Mouse (Mus musculus) heart, embryonic 14.5 days (tissue): ENCODE results near the gene Efcab11. TPM values are rescaled to one million over a fixed set of nuclear protein-coding genes. Genes with fewer than 3 reads are reported as not detected.
"Not testable (repeated sequence)": the region's sequence is repeated elsewhere in the genome, so short reads cannot be mapped to it uniquely, and the experiment has no call there.

ENCODE experiments used
- ATAC-seq: fragments of 200-750 bp; cut with Nextera tagmentation; 2 replicates; pipeline ENCODE4 v1.8.0; 2017; ENCODE audit warnings: low read depth, moderate TSS enrichment; ENCODE audit not compliant: insufficient number of reproducible peaks, insufficient read depth, low FRiP score
- H3K27ac ChIP-seq, 2 experiments: fragments of 200-500 bp in 1 of 2; fragments of 300-500 bp in 1 of 2; sonication (generic) in 1 of 2; replicated peaks in 1 of 2; 2 replicates each; pipeline ENCODE4 v1.5.1; 2012 to 2014; ENCODE audit warnings: low read depth in 2 of 2, low read length in 2 of 2, control low read depth in 1 of 2, mild to moderate bottlenecking in 1 of 2, mixed read lengths in 1 of 2; ENCODE audit not compliant: control insufficient read depth in 1 of 2, insufficient read depth in 1 of 2
- H3K27me3 ChIP-seq: fragments of 300-500 bp; sonication (generic); 2 replicates; pipeline ENCODE4 v1.6.1; 2014; ENCODE audit warnings: mild to moderate bottlenecking, low read length, control low read depth; ENCODE audit not compliant: control insufficient read depth, insufficient read depth
- H3K36me3 ChIP-seq: fragments of 300-500 bp; sonication (generic); 2 replicates; pipeline ENCODE4 v1.6.1; 2014; ENCODE audit warnings: mild to moderate bottlenecking, control low read depth, low read length, mixed read lengths; ENCODE audit not compliant: control insufficient read depth, insufficient read depth
- H3K4me1 ChIP-seq, 2 experiments: fragments of 200-500 bp in 1 of 2; fragments of 300-500 bp in 1 of 2; sonication (generic) in 1 of 2; 2 replicates each; pipeline ENCODE4 v1.6.1; 2012 to 2014; ENCODE audit warnings: low read length in 2 of 2, control low read depth in 1 of 2, mixed read lengths in 1 of 2; ENCODE audit not compliant: control insufficient read depth in 2 of 2, insufficient read depth in 2 of 2
- H3K4me2 ChIP-seq: fragments of 300-500 bp; sonication (generic); 2 replicates; pipeline ENCODE4 v1.6.1; 2014; ENCODE audit warnings: mild to moderate bottlenecking, low read length
- H3K4me3 ChIP-seq, 2 experiments: fragments of 200-500 bp in 1 of 2; fragments of 300-500 bp in 1 of 2; sonication (generic) in 1 of 2; 2 replicates each; pipeline ENCODE4 v1.5.1; 2012 to 2014; ENCODE audit warnings: low read length in 2 of 2, mild to moderate bottlenecking in 2 of 2, control low read depth in 1 of 2, low read depth in 1 of 2, moderate library complexity in 1 of 2; ENCODE audit not compliant: control insufficient read depth in 1 of 2, insufficient read depth in 1 of 2
- H3K9ac ChIP-seq: fragments of 300-500 bp; sonication (generic); 2 replicates; pipeline ENCODE4 v1.6.1; 2014; ENCODE audit warnings: mild to moderate bottlenecking, low read length
- H3K9me3 ChIP-seq: fragments of 300-500 bp; sonication (generic); 2 replicates; pipeline ENCODE4 v1.6.1; 2016; ENCODE audit warnings: low read length, control low read depth; ENCODE audit not compliant: control insufficient read depth
- WGBS: fragments of 180-500 bp; shearing (Covaris S2); extraction: QIAGEN DNeasy Blood & Tissue Kit; methylation state at CpG from one replicate; pipeline ENCODE4 v1.1.7; 2014; 5-methylcytosine and 5-hydroxymethylcytosine counted together
- polyA plus RNA-seq: library from polyadenylated mRNA; unstranded; fragments of >200 nt; fragmentation: Nextera tagmentation; extraction: Ambion mirVana; gene quantifications from 2 replicates; pipeline ENCODE4 v1.2.1, GENCODE M21; 2014

The Efcab11 gene
- polyA plus RNA-seq, 1 experiment from 2014 or later = 11.0 TPM

- not testable (repeated sequence) for H3K27me3 ChIP-seq, H3K9ac ChIP-seq, ATAC-seq, H3K4me1 ChIP-seq, H3K9me3 ChIP-seq, H3K36me3 ChIP-seq, H3K4me3 ChIP-seq, H3K4me2 ChIP-seq, H3K27ac ChIP-seq
- whole genome bisulfite sequencing = 89% methylated on average over 6 of the region's 7 CpGs
These were observed 77.5 kb downstream of the Efcab11 start for GRCm38 (mm10) chr12:99806741-99807140.

- H3K9ac ChIP-seq = no peak overlapping the region
- H3K27ac ChIP-seq = no peak overlapping the region
- no peak overlapping the region for H3K4me2 ChIP-seq
- no peaks in the 10 kb centered on the region for H3K36me3 ChIP-seq
- H3K4me3 ChIP-seq = no peak overlapping the region
- no peak for ATAC-seq
- 0 out of 2 replicates have a peak, but pooled peaks cover 2% of the 10 kb centered on the region for H3K9me3 ChIP-seq
- peaks cover 8 to 23% of the 10 kb centered on the region in 2 experiments for H3K4me1 ChIP-seq
- no peaks in the 10 kb centered on the region for H3K27me3 ChIP-seq
- 77% methylated on average over 2 of the region's 2 CpGs for whole genome bisulfite sequencing
These were observed 88.3 kb downstream of the Efcab11 start for GRCm38 (mm10) chr12:99795921-99796320.

- 71% methylated on average over 7 of the region's 7 CpGs for WGBS
These were observed 89.2 kb downstream of the Efcab11 start for GRCm38 (mm10) chr12:99794792-99795620.

GRCm38 (mm10) chr12:99794158-99794515 lies 90.1 kb downstream of the Efcab11 start:
- Histone ChIP-seq H3K27me3 (no peaks in the 10 kb centered on the region), H3K4me3 (no peak overlapping the region), H3K36me3 (no peaks in the 10 kb centered on the region), H3K27ac (0 out of 4 replicates have a peak overlapping the region, but pooled peaks of 1 of the 2 experiments have one; percentile 64), H3K4me1 (peaks cover 8 to 23% of the 10 kb centered on the region in 2 experiments), H3K4me2 (no peak overlapping the region), H3K9ac (no peak overlapping the region), H3K9me3 (0 out of 2 replicates have a peak, but pooled peaks cover 2% of the 10 kb centered on the region)
- ATAC-seq = no peak
- 73% methylated on average over 4 of the region's 4 CpGs for WGBS

More at GRCm38 (mm10) chr12:99794792-99795620, 89.2 kb downstream of the Efcab11 start:
- H3K9me3 ChIP-seq = 0 out of 2 replicates have a peak, but pooled peaks cover 2% of the 10 kb centered on the region
- no peak overlapping the region for H3K27ac ChIP-seq
- no peaks in the 10 kb centered on the region for H3K36me3 ChIP-seq
- ATAC-seq = no peak
- H3K4me1 ChIP-seq = peaks cover 8 to 23% of the 10 kb centered on the region in 2 experiments
- H3K4me2 ChIP-seq = no peak overlapping the region
- H3K4me3 ChIP-seq = no peak overlapping the region
- no peak overlapping the region for H3K9ac ChIP-seq
- H3K27me3 ChIP-seq = no peaks in the 10 kb centered on the region

GRCm38 (mm10) chr12:99793465-99794157 lies 90.6 kb downstream of the Efcab11 start:
- Histone ChIP-seq H3K4me2 (no peak overlapping the region; the same call in 1 of the 2 replicates), H3K4me1 (peaks cover 8 to 23% of the 10 kb centered on the region in 2 experiments), H3K4me3 (no peak overlapping the region), H3K9me3 (no peaks in the 10 kb centered on the region), H3K27ac (peak overlapping the region; percentile 48 to 64; a peak in 3 of 4 replicates), H3K36me3 (no peaks in the 10 kb centered on the region), H3K9ac (no peak overlapping the region), H3K27me3 (no peaks in the 10 kb centered on the region)
- WGBS = 48% methylated on average over 10 of the region's 10 CpGs
- no peak for ATAC-seq

GRCm38 (mm10) chr12:99789283-99789960 lies 94.8 kb downstream of the Efcab11 start:
- Histone ChIP-seq H3K4me1 (peaks cover 8 to 17% of the 10 kb centered on the region in 2 experiments), H3K9ac (no peak overlapping the region), H3K27ac (no peak overlapping the region), H3K9me3 (no peaks in the 10 kb centered on the region), H3K36me3 (no peaks in the 10 kb centered on the region), H3K4me2 (no peak overlapping the region), H3K4me3 (no peak overlapping the region), H3K27me3 (no peaks in the 10 kb centered on the region)
- no peak for ATAC-seq
- WGBS = 62% methylated on average over 5 of the region's 5 CpGs

GRCm38 (mm10) chr12:99781774-99782173 lies 102.5 kb downstream of the Efcab11 start:
- Histone ChIP-seq H3K4me1 (peaks cover 3 to 9% of the 10 kb centered on the region in 2 experiments; a peak in 3 of 4 replicates), H3K9ac (no peak overlapping the region), H3K4me2 (no peak overlapping the region), H3K4me3 (no peak overlapping the region), H3K9me3 (no peaks in the 10 kb centered on the region), H3K27me3 (no peaks in the 10 kb centered on the region), H3K27ac (no peak overlapping the region), H3K36me3 (no peaks in the 10 kb centered on the region)
- no peak for ATAC-seq
- WGBS = 92% methylated on average over 5 of the region's 5 CpGs
